Mouse (Mus musculus) stomach, embryonic 14.5 days (tissue): ENCODE measurements at regions not wholly inside any gene's neighbourhood (a gene's known extent, or its start where the extent isn't known, plus 50 kb on each side); places are given as distances from the start of the nearest gene placed in this dataset.

Experiments used
- ATAC-seq: fragments of 200-750 bp; cut with Nextera tagmentation; 2 replicates; pipeline ENCODE4 v1.8.0; 2017; ENCODE audit warnings: low read depth, moderate TSS enrichment; ENCODE audit not compliant: insufficient number of reproducible peaks, insufficient read depth, low FRiP score
- H3K27ac ChIP-seq: fragments of 300-500 bp; sonication (generic); 2 replicates; pipeline ENCODE4 v1.5.1; 2014; ENCODE audit warnings: mild to moderate bottlenecking, low read length, moderate library complexity, mixed read lengths
- H3K27me3 ChIP-seq: fragments of 300-500 bp; sonication (generic); 2 replicates; pipeline ENCODE4 v1.6.1; 2014; ENCODE audit warnings: low read length, control low read depth, mixed read lengths; ENCODE audit not compliant: control insufficient read depth, insufficient read depth
- H3K36me3 ChIP-seq: fragments of 300-500 bp; sonication (generic); 2 replicates; pipeline ENCODE4 v1.6.1; 2014; ENCODE audit warnings: mild to moderate bottlenecking, control low read depth, low read length, moderate library complexity, mixed read lengths; ENCODE audit not compliant: control insufficient read depth, insufficient read depth
- H3K4me1 ChIP-seq: fragments of 300-500 bp; sonication (generic); 2 replicates; pipeline ENCODE4 v1.6.1; 2014; ENCODE audit warnings: low read length, control low read depth, mixed read lengths; ENCODE audit not compliant: control insufficient read depth, insufficient read depth
- H3K4me2 ChIP-seq: fragments of 300-500 bp; sonication (generic); replicated peaks from 2 replicates; pipeline ENCODE4 v1.6.1; 2014; ENCODE audit warnings: low read depth, low read length, control low read depth
- H3K4me3 ChIP-seq: fragments of 300-500 bp; sonication (generic); 2 replicates; pipeline ENCODE4 v1.5.1; 2014; ENCODE audit warnings: low read depth, low read length, control low read depth
- H3K9ac ChIP-seq: fragments of 300-500 bp; sonication (generic); replicated peaks from 2 replicates; pipeline ENCODE4 v1.6.1; 2014; ENCODE audit warnings: low read depth, mild to moderate bottlenecking, control low read depth, low read length, moderate library complexity, mixed read lengths
- H3K9me3 ChIP-seq: fragments of 300-500 bp; sonication (generic); 2 replicates; pipeline ENCODE4 v1.6.1; 2016; ENCODE audit warnings: low read depth, low read length, control low read depth; ENCODE audit not compliant: control insufficient read depth
- WGBS: fragments of 180-500 bp; shearing (Covaris S2); extraction: QIAGEN DNeasy Blood & Tissue Kit; methylation state at CpG from one replicate; pipeline ENCODE4 v1.1.7; 2014; 5-methylcytosine and 5-hydroxymethylcytosine counted together

GRCm38 (mm10) chr14:47896581-47896980, 224.0 kb upstream of the Peli2 start:
- no peaks in the 10 kb centered on the region for H3K4me1 ChIP-seq
- H3K27ac ChIP-seq: no peak overlapping the region
- no peak overlapping the region for H3K4me2 ChIP-seq
- WGBS: 84% methylated on average over 3 of the region's 3 CpGs
- ATAC-seq: no peak
- no peaks in the 10 kb centered on the region for H3K9me3 ChIP-seq
- H3K9ac ChIP-seq: no peak overlapping the region
- no peak overlapping the region for H3K4me3 ChIP-seq
- no peaks in the 10 kb centered on the region for H3K36me3 ChIP-seq
- H3K27me3 ChIP-seq: no peaks in the 10 kb centered on the region

- Histone ChIP-seq H3K9me3 (no peaks in the 10 kb centered on the region), H3K4me3 (no peak overlapping the region), H3K9ac (no peak overlapping the region), H3K4me2 (no peak overlapping the region), H3K36me3 (no peaks in the 10 kb centered on the region), H3K27ac (no peak overlapping the region), H3K4me1 (no peaks in the 10 kb centered on the region), H3K27me3 (no peaks in the 10 kb centered on the region)
- ATAC-seq: no peak
- WGBS: 78% methylated on average over 5 of the region's 5 CpGs
Measured at GRCm38 (mm10) chr14:47897907-47898530, 222.6 kb upstream of the Peli2 start.

- Histone ChIP-seq H3K4me2 (no peak overlapping the region), H3K27ac (no peak overlapping the region), H3K4me1 (no peaks in the 10 kb centered on the region), H3K36me3 (no peaks in the 10 kb centered on the region), H3K9me3 (no peaks in the 10 kb centered on the region), H3K27me3 (no peaks in the 10 kb centered on the region), H3K4me3 (no peak overlapping the region), H3K9ac (no peak overlapping the region)
- WGBS: 70% methylated on average over 4 of the region's 4 CpGs
- ATAC-seq: no peak
Measured at GRCm38 (mm10) chr14:47898605-47899004, 222.0 kb upstream of the Peli2 start.

- Histone ChIP-seq H3K27ac (no peak overlapping the region), H3K4me2 (no peak overlapping the region)
Measured at GRCm38 (mm10) chr14:47905334-47905733, 215.3 kb upstream of the Peli2 start.

GRCm38 (mm10) chr14:47909129-47909528, 211.5 kb upstream of the Peli2 start:
- no peak for ATAC-seq
- no peaks in the 10 kb centered on the region for H3K9me3 ChIP-seq
- H3K4me2 ChIP-seq: no peak overlapping the region
- no peak overlapping the region for H3K27ac ChIP-seq
- no peaks in the 10 kb centered on the region for H3K27me3 ChIP-seq
- no peaks in the 10 kb centered on the region for H3K4me1 ChIP-seq
- H3K36me3 ChIP-seq: no peaks in the 10 kb centered on the region
- H3K4me3 ChIP-seq: no peak overlapping the region
- 60% methylated on average over 8 of the region's 8 CpGs for WGBS
- no peak overlapping the region for H3K9ac ChIP-seq

More at GRCm38 (mm10) chr14:47905334-47905733, 215.3 kb upstream of the Peli2 start:
- Histone ChIP-seq H3K9ac (no peak overlapping the region), H3K4me1 (no peaks in the 10 kb centered on the region), H3K36me3 (no peaks in the 10 kb centered on the region), H3K4me3 (no peak overlapping the region), H3K27me3 (no peaks in the 10 kb centered on the region), H3K9me3 (no peaks in the 10 kb centered on the region)
- no peak for ATAC-seq

GRCm38 (mm10) chr14:47910741-47911295, 209.8 kb upstream of the Peli2 start:
- H3K9me3 ChIP-seq: no peaks in the 10 kb centered on the region
- H3K27ac ChIP-seq: no peak overlapping the region
- H3K9ac ChIP-seq: no peak overlapping the region
- no peak overlapping the region for H3K4me3 ChIP-seq
- no peak for ATAC-seq
- WGBS: 47% methylated on average over 6 of the region's 6 CpGs
- H3K4me1 ChIP-seq: no peaks in the 10 kb centered on the region
- H3K27me3 ChIP-seq: no peaks in the 10 kb centered on the region
- H3K4me2 ChIP-seq: no peak overlapping the region
- no peaks in the 10 kb centered on the region for H3K36me3 ChIP-seq

- H3K4me3 ChIP-seq: no peak overlapping the region
- no peak overlapping the region for H3K4me2 ChIP-seq
- no peaks in the 10 kb centered on the region for H3K36me3 ChIP-seq
- H3K9ac ChIP-seq: no peak overlapping the region
- WGBS: 75% methylated on average over 9 of the region's 9 CpGs
- H3K27ac ChIP-seq: no peak overlapping the region
- ATAC-seq: no peak
- H3K27me3 ChIP-seq: no peaks in the 10 kb centered on the region
- no peaks in the 10 kb centered on the region for H3K4me1 ChIP-seq
- no peaks in the 10 kb centered on the region for H3K9me3 ChIP-seq
Measured at GRCm38 (mm10) chr14:47911546-47912545, 208.8 kb upstream of the Peli2 start.

GRCm38 (mm10) chr14:47915621-47916020, 205.0 kb upstream of the Peli2 start:
- H3K4me3 ChIP-seq: no peak overlapping the region
- no peaks in the 10 kb centered on the region for H3K4me1 ChIP-seq
- no peaks in the 10 kb centered on the region for H3K27me3 ChIP-seq
- H3K4me2 ChIP-seq: no peak overlapping the region
- no peak overlapping the region for H3K27ac ChIP-seq
- no peak overlapping the region for H3K9ac ChIP-seq
- 21% methylated on average over 1 of the region's 1 CpGs for WGBS
- ATAC-seq: no peak
- H3K9me3 ChIP-seq: no peaks in the 10 kb centered on the region
- no peaks in the 10 kb centered on the region for H3K36me3 ChIP-seq
